In genomic region chr11:21091067-21091427, GRCm38 (mm10) we compare ENCODE assay signal across 8 mouse cellular contexts. TPM values are rescaled to one million over a fixed set of nuclear protein-coding genes. Genes with fewer than 3 reads are reported as not detected.
DNase-seq lines count a peak whose midpoint lies in the region; ATAC-seq and TF ChIP-seq lines count a peak whose summit lies in the region.

Gene Peli1 (plus strand): TSS chr11:21091291.

- no peaks in the 10 kb centered on the region for H3K36me3 ChIP-seq in embryonic facial prominence, embryonic 14.5 days (ENCODE audit: control insufficient read depth, insufficient read depth, low read length)
- peaks cover 7% of the 10 kb centered on the region for H3K36me3 ChIP-seq in heart, adult 2 months (ENCODE audit: control insufficient read depth, insufficient read depth, low read length)
- H3K36me3 ChIP-seq in limb, embryonic 13.5 days, result no peaks in the 10 kb centered on the region
- no peaks in the 10 kb centered on the region for H3K36me3 ChIP-seq in midbrain, embryonic 16.5 days (ENCODE audit: control insufficient read depth, insufficient read depth, low read length)

- no peaks in the 10 kb centered on the region for H3K27me3 ChIP-seq in embryonic facial prominence, embryonic 14.5 days (replicated peaks; ENCODE audit: control insufficient read depth, insufficient read depth, low read length)
- no peaks in the 10 kb centered on the region for H3K27me3 ChIP-seq in heart, adult 2 months (ENCODE audit: control insufficient read depth, insufficient read depth, low read length)
- no peaks in the 10 kb centered on the region for H3K27me3 ChIP-seq in limb, embryonic 13.5 days
- no peaks in the 10 kb centered on the region for H3K27me3 ChIP-seq in midbrain, embryonic 16.5 days (ENCODE audit: control insufficient read depth, insufficient read depth, low read depth, low read length)

- WGBS in embryonic facial prominence, embryonic 14.5 days, result 0% methylated on average over 19 of the region's 24 CpGs
- under 1% methylated on average over 24 of the region's 24 CpGs for WGBS in heart, adult 2 months
- 0% methylated on average over 24 of the region's 24 CpGs for WGBS in limb, embryonic 13.5 days
- WGBS in midbrain, embryonic 16.5 days, result 0% methylated on average over 24 of the region's 24 CpGs

- no peak for TF ChIP-seq CTCF in heart, adult 2 months (IDR thresholded peaks at IDR 0.05)

- H3K79me2 ChIP-seq in heart, adult 2 months (replicated peaks; ENCODE audit: control insufficient read depth, insufficient read depth, low read length), result peaks cover 2% of the 10 kb centered on the region; the same call in 1 of the 2 replicates

- peak within 1 kb of the TSS; percentile 79 for H3K4me2 ChIP-seq in embryonic facial prominence, embryonic 14.5 days (ENCODE audit: low read depth, low read length)
- peak within 1 kb of the TSS; percentile 71 for H3K4me2 ChIP-seq in limb, embryonic 13.5 days (replicated peaks)
- peak within 1 kb of the TSS; percentile 60 for H3K4me2 ChIP-seq in midbrain, embryonic 16.5 days (ENCODE audit: low read length)

- H3K27ac ChIP-seq in embryonic facial prominence, embryonic 14.5 days (replicated peaks; ENCODE audit: low read depth, low read length), result peak within 1 kb of the TSS; percentile 99
- peak within 1 kb of the TSS; percentile 98 for H3K27ac ChIP-seq in heart, adult 2 months
- H3K27ac ChIP-seq in limb, embryonic 13.5 days, result peak within 1 kb of the TSS; percentile 99
- H3K27ac ChIP-seq in midbrain, embryonic 16.5 days (ENCODE audit: low read length), result peak within 1 kb of the TSS; percentile 99

- intact Hi-C loops in heart, adult 2 months (cut with DNase I), result loop anchor here (2.0 to 5.0 kb wide), 5 partner anchors 36 to 259 kb away; partner anchors contain the start of gene Lgalsl

- peak; percentile 67; the same call in 1 of the 2 replicates for TF ChIP-seq EP300 in heart, adult 2 months (IDR thresholded peaks at IDR 0.05; ENCODE audit: insufficient read depth, low read depth, low read length)

- peak; percentile 98 for TF ChIP-seq POLR2A in heart, adult 2 months (IDR thresholded peaks at IDR 0.05; ENCODE audit: insufficient read depth, low read depth, low read length)

- peak within 1 kb of the TSS; percentile 93 for H3K4me3 ChIP-seq in embryonic facial prominence, embryonic 14.5 days (ENCODE audit: low read depth, low read length)
- peak within 1 kb of the TSS; percentile 99 for H3K4me3 ChIP-seq in heart, adult 2 months
- H3K4me3 ChIP-seq in limb, embryonic 13.5 days, result peak within 1 kb of the TSS; percentile 67
- H3K4me3 ChIP-seq in midbrain, embryonic 16.5 days (ENCODE audit: low read depth, low read length), result peak within 1 kb of the TSS; percentile 93

- H3K9ac ChIP-seq in embryonic facial prominence, embryonic 14.5 days (ENCODE audit: low read depth, low read length), result peak within 1 kb of the TSS; percentile 98
- peak within 1 kb of the TSS; percentile 97 for H3K9ac ChIP-seq in heart, adult 2 months (ENCODE audit: low read depth, low read length)
- H3K9ac ChIP-seq in limb, embryonic 13.5 days, result peak within 1 kb of the TSS; percentile 99
- peak within 1 kb of the TSS; percentile 98 for H3K9ac ChIP-seq in midbrain, embryonic 16.5 days (ENCODE audit: low read depth, low read length)

- ATAC-seq in embryonic facial prominence, embryonic 14.5 days (ENCODE audit: low read depth), result peak; percentile 99
- ATAC-seq in limb, embryonic 13.5 days (ENCODE audit: low FRiP score, low read depth), result peak; percentile 100
- ATAC-seq in midbrain, embryonic 16.5 days, result peak; percentile 99

- H3K9me3 ChIP-seq in embryonic facial prominence, embryonic 14.5 days (ENCODE audit: control insufficient read depth, low read length), result no peaks in the 10 kb centered on the region
- H3K9me3 ChIP-seq in limb, embryonic 13.5 days, result no peaks in the 10 kb centered on the region
- no peaks in the 10 kb centered on the region for H3K9me3 ChIP-seq in midbrain, embryonic 16.5 days (replicated peaks; ENCODE audit: control insufficient read depth, low read length, poor library complexity, severe bottlenecking)

- H3K4me1 ChIP-seq in embryonic facial prominence, embryonic 14.5 days (ENCODE audit: control insufficient read depth, insufficient read depth, low read length), result peaks cover 7% of the 10 kb centered on the region
- H3K4me1 ChIP-seq in heart, adult 2 months (ENCODE audit: control insufficient read depth, insufficient read depth, low read length), result peaks cover 2% of the 10 kb centered on the region
- peaks cover 15% of the 10 kb centered on the region for H3K4me1 ChIP-seq in limb, embryonic 13.5 days
- H3K4me1 ChIP-seq in midbrain, embryonic 16.5 days (ENCODE audit: control insufficient read depth, insufficient read depth, low read length), result peaks cover 13% of the 10 kb centered on the region

- peak; percentile 96 for DNase-seq in 3T3-L1 (ENCODE audit: low read depth, low spot score)
- DNase-seq in adrenal gland, postnatal 4 days (ENCODE audit: low spot score in 2 of 2), result peak; percentile 82 to 91
- peak; percentile 99 for DNase-seq in embryonic facial prominence, embryonic 14.5 days (ENCODE audit: low spot score)
- DNase-seq in heart, adult 2 months, result peak; percentile 95 to 96
- peak; percentile 98 for DNase-seq in kidney, adult 8-10 months
- DNase-seq in spleen, postnatal 10 days (ENCODE audit: low spot score in 2 of 2), result peak; percentile 92 to 97

RNA-seq across cellular contexts. Expression of gene Peli1, which starts in this region (rescaled TPM):
- total RNA-seq in adrenal gland, postnatal 4 days (2021), result 10 to 100 TPM; 25.7 to 28.1 TPM
- polyA plus RNA-seq in embryonic facial prominence, embryonic 14.5 days (2014; fragmentation: Nextera tagmentation; extraction: Ambion mirVana), result 41.3 and 47.2 TPM in 2 replicates
- total RNA-seq in heart, adult 2 months (2021), result 10 to 100 TPM; 13.6 to 13.7 TPM
- polyA plus RNA-seq in heart, adult 2 months (2012; rRNA removed), result 6.2 and 9.9 TPM in 2 replicates
- polyA plus RNA-seq in limb, embryonic 13.5 days (2015; fragmentation: Nextera tagmentation; extraction: Ambion mirVana), result 44.5 and 45.1 TPM in 2 replicates
- polyA plus RNA-seq in midbrain, embryonic 16.5 days (2015; fragmentation: Nextera tagmentation; extraction: Ambion mirVana), result 57.6 and 65.6 TPM in 2 replicates

Comparison
In these comparisons a context has a peak if more than half of its experiments do, and no peak if none do; other contexts are left out.
1. Peak in every context shown above with its lines: DNase-seq, ATAC-seq, H3K4me3 ChIP-seq and H3K27ac ChIP-seq.